Mouse (Mus musculus) liver, adult 2 months (tissue): ENCODE measurements around the gene Cdc42se1.

Experiments used
- CTCF ChIP-seq: fragments of 200-500 bp; IDR thresholded peaks from 2 replicates; pipeline ENCODE4 v1.5.1; 2011; ENCODE audit warnings: low read depth, low read length, control low read depth
- POLR2A ChIP-seq: fragments of 200-500 bp; IDR thresholded peaks from 2 replicates; pipeline ENCODE4 v1.6.1; 2011; ENCODE audit warnings: low read length, control low read depth; ENCODE audit not compliant: insufficient read depth; ENCODE audit errors: extremely low read depth

DNA sequence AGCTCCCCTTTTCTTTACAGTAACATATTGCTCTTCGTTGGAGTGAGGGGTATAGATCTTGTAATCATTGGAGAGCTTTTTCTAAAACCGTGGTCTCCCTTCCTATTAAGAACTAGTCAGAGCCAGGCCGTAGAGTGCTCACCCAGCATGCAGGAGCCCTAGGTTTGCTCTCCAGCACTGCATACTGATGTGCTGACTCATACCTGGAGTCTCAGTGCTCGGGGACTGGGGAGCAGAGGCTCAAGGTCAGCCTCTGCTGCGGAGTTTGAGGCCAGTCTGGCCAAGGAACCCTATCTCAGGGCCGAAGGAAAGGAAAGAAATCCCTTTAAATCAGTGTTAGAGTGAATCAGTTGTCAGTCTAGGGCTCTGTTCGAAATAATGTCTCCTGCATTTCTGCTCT is 4.2 kb downstream of the Cdc42se1 start:
- TF ChIP-seq CTCF, result no peak
- TF ChIP-seq POLR2A, result no peak
